Mouse (Mus musculus): ENCODE results near the gene Opa1. TPM values are rescaled to one million over a fixed set of nuclear protein-coding genes. Genes with fewer than 3 reads are reported as not detected.

Gene Opa1
- total RNA-seq, 2 experiments from 2014 or later = 64.3 to 81.7 TPM

DNA sequence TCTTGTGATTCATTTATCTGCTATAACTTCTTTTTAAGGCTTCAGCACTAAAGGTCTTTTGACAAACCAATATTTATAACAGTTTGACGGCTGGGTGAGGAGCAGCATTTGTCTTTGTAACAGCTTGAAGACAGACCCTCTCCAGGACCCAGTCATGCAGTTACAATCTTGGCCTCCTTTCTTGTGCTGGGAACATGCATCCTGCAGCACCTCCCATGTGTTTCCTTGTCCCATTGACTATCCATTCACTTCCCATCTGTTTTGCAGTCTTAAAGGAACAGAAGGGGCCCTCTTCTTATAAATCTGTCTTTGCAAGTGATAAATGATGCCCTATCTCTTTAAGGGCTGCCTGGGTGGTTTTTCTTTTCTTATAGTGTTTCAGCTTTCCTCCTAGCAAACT is 63.2 kb downstream of the Opa1 start:
- intact Hi-C loops (cut with DNase I; ENCODE audit: low total_unique reads) = loop anchor here (5.0 kb wide), 1 partner anchor 595 kb away; no protein-coding TSS in a partner anchor
- DNase-seq = no peak

GRCm38 (mm10) chr16:29644871-29645270 is 65.7 kb downstream of the Opa1 start:
- DNase-seq = no peak
- intact Hi-C loops (cut with DNase I; ENCODE audit: low total_unique reads) = loop anchor here (5.0 kb wide), 1 partner anchor 592 kb away; no protein-coding TSS in a partner anchor

GRCm38 (mm10) chr16:29646202-29646601 is 67.1 kb downstream of the Opa1 start:
- intact Hi-C loops (cut with DNase I; ENCODE audit: low total_unique reads) = no loop called here
- DNase-seq = no peak

DNA sequence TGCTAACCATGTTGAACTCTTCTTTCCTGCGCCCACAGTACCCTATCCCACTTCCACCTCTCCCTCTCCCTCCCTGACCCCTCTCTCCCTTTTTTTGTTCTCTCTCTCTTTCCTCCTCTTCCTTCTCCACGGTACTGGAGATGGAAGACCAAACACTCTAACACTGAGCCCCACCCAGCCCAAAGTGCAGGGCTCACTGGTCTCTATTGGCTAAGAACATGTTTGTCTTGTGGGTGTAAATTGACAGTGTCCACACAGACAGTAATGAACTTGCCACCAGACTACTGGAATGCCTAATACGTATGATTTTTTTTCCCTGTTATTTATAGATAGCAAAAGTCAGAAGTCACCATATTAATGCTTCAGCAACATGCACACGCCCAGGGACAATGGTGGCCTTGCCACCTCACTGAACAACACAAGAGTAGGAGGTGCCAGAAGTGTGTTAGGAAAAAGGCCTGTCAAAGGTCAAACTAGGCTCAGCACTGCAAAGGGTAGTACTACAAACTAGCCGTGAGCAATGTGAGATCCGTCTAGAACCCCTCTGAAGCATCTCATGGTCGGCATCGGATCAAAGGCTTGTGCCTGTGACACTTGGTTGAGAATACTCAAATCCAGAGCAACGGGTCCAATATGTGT is 77.2 kb downstream of the Opa1 start:
- intact Hi-C loops (cut with DNase I; ENCODE audit: low total_unique reads) = no loop called here

GRCm38 (mm10) chr16:29656901-29657300 is 77.8 kb downstream of the Opa1 start:
- intact Hi-C loops (cut with DNase I; ENCODE audit: low total_unique reads) = no loop called here
- no peak for DNase-seq

More for the DNA sequence above, 77.2 kb downstream of the Opa1 start:
- no peak for DNase-seq

- no peak for DNase-seq
- intact Hi-C loops (cut with DNase I; ENCODE audit: low total_unique reads) = no loop called here
Measured at GRCm38 (mm10) chr16:29657650-29658548, 78.8 kb downstream of the Opa1 start.

- intact Hi-C loops (cut with DNase I; ENCODE audit: low total_unique reads) = no loop called here
- no peak for DNase-seq
Measured at GRCm38 (mm10) chr16:29659101-29659810, 80.1 kb downstream of the Opa1 start.

DNA sequence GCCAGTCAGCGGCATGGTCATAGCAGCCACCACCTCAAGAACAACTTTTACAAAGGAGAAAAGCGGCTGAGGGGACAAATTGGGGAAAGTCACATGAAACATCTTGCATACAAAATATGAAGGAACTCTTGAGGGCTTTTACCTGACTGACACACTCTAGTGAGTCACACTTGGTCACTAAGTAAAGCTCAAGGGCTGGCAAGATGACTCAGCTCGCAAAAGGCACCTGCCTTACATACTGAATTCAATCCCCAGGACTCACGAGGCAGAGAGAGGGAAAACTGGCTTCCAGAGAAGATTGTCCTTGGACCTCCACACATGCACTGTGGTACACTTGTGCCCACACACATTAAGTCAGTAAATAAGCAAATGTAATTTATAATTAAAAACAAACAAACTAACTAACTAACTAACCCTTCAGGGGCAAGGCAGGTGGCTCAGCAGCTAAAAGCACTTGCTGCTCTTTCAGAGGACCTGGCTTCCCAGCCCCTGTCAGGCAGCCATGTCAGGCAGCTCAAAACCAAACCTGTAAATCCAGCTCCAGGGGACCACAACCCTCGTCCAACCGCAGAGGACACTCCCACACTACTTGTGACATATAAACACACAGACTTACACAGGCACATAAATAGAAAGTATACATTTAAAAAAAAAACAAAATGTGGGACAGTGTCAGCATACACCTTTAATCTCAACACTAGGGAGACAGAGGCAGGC is 84.1 kb downstream of the Opa1 start:
- intact Hi-C loops (cut with DNase I; ENCODE audit: low total_unique reads) = no loop called here
- DNase-seq = no peak

GRCm38 (mm10) chr16:29664392-29664791 is 85.3 kb downstream of the Opa1 start:
- intact Hi-C loops (cut with DNase I; ENCODE audit: low total_unique reads) = no loop called here
- DNase-seq = no peak

GRCm38 (mm10) chr16:29666991-29667701 is 88.0 kb downstream of the Opa1 start:
- no peak for DNase-seq
- intact Hi-C loops (cut with DNase I; ENCODE audit: low total_unique reads) = no loop called here

DNA sequence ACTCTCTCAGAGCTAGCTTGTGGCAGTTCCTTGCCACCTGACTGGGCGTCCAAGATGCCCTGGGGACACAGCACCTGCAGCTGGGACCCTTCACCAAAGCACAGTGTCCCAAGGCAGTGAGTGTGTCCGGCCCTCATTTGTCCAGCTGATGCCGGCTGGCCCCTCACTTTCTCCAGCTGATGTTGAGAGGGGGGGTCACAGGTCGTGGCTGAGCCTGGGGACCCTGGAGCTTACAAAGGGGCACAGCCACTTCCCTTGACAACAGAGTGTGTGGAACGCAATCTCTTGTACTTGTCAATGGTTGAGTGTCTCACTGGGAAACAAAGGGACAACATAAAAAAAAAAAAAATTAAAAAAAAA is 88.5 kb downstream of the Opa1 start:
- intact Hi-C loops (cut with DNase I; ENCODE audit: low total_unique reads) = no loop called here
- no peak for DNase-seq

GRCm38 (mm10) chr16:29668451-29668850 is 89.3 kb downstream of the Opa1 start:
- intact Hi-C loops (cut with DNase I; ENCODE audit: low total_unique reads) = no loop called here
- DNase-seq = no peak

DNA sequence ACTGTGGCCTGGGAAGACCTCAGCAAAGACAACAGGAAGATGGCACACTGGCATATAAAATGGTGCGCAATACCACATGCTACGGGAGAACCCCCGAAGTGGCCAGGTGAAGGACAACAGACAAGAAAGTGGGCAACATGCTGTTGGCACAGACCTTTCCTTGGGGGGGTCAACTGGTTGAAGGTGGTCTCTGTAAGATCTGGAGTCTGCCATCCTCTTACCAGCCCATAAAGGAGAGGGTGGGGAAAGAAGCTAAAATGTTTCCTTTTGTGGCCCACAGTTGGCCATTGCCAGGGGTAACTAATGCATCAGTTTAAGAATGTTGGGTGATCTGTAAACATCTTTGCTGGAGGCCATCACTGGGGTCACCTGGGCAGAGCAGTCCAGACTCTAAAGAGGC is 91.7 kb downstream of the Opa1 start:
- intact Hi-C loops (cut with DNase I; ENCODE audit: low total_unique reads) = no loop called here
- no peak for DNase-seq

- DNase-seq = no peak
- intact Hi-C loops (cut with DNase I; ENCODE audit: low total_unique reads) = no loop called here
Measured at GRCm38 (mm10) chr16:29673230-29673629, 94.1 kb downstream of the Opa1 start.

DNA sequence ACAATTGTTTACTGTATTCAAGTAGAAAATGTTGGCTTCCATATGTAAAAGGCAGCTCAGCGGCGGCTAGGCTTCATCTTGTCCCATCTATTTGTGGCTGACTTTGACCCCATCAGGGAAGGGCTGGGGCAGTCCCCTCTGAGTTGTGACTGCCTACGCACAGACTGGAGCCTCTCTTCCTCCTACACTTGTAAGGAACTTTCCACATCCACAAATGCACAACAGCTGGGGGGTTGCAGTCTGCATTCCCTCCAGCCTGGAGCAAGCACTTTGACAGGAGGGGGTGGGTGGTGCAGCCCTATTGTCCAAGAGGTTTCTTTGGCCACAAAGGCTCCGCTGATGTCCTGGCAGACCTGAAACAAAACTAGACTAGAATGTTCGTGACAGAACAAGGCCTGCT is 100.5 kb downstream of the Opa1 start:
- DNase-seq = no peak
- intact Hi-C loops (cut with DNase I; ENCODE audit: low total_unique reads) = no loop called here

DNA sequence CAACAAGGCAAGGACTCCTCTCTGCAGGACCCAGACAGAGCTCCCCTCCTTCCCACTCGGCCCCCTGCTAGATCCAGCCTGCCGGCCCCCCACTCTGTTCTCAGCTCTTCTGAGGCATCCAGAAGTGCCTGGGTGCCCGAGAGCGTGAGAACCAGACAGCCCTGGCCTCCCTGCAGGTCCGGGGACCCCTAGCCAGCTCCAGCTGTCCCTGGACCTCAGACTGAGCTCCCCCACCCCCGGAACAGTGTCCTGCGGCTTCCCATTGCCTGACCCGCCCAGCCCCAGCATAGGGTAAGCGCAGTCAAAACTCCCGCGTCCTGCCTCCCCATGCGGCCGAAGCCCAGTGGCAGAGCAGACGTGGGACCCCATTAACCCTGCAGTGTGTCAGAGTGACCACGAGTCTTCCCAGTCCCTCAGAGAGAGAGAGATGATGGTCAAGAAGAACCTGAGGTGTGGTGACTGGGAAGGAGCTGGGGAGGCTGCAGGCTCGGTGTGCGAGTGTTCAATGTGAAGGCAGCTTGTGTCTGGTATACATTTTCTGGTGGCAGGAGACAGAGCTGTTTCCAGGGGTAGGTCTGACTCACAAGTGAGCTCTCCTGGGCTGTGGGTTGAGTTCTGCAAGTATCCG is 101.5 kb downstream of the Opa1 start:
- DNase-seq = no peak
- intact Hi-C loops (cut with DNase I; ENCODE audit: low total_unique reads) = no loop called here

GRCm38 (mm10) chr16:29682555-29683431 is 103.7 kb downstream of the Opa1 start:
- no peak for DNase-seq
- intact Hi-C loops (cut with DNase I; ENCODE audit: low total_unique reads) = no loop called here

DNA sequence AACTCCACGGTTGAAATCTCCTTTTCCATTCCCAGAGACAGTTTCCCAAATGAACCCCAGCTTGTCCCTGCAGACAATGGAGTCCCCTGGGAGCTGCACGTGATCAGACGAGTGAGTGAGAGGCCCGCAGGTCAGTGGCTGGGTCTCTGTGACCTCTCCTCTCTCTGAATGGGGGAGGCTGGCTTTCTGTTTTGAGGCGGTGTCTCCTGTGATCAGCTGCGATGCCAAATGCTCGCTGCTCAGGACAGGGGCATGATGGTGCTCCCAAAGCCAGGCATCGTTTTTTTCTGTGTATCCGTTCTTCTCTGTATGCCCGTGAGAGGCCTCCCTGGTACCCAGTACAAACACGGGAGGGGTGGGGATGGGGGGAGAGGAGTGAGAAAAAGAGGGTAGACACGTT is 104.4 kb downstream of the Opa1 start:
- no peak for DNase-seq
- intact Hi-C loops (cut with DNase I; ENCODE audit: low total_unique reads) = no loop called here
